Mouse (Mus musculus): ENCODE measurements around the gene Ccdc85c.

Gene Ccdc85c

GRCm38 (mm10) chr12:108294620-108295019 lies 19.4 kb upstream of the Ccdc85c start:
- no peak for DNase-seq

DNA sequence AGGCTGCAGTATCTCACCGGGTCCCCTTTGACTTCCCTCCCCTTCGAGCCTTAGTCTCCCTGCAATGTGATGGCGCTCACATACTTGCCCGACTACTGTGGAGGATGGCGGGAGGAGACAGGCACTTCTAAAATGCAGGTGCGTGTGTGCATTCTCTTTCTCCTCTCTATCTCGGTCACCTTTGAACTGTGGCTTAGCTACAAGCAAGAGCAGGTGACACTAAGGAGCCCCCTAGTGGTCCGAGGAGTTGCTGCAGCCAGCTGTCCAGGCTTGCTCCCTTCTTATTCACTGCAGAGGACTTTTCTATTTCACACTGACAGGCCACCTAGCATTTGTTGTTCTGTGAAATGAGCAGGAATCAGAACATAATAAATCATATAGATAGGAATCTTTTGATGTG lies 17.7 kb upstream of the Ccdc85c start:
- DNase-seq = peak; percentile 65

- no peak for DNase-seq
Measured at GRCm38 (mm10) chr12:108292419-108292818, 17.2 kb upstream of the Ccdc85c start.

GRCm38 (mm10) chr12:108288127-108288880 lies 13.1 kb upstream of the Ccdc85c start:
- DNase-seq = no peak

DNA sequence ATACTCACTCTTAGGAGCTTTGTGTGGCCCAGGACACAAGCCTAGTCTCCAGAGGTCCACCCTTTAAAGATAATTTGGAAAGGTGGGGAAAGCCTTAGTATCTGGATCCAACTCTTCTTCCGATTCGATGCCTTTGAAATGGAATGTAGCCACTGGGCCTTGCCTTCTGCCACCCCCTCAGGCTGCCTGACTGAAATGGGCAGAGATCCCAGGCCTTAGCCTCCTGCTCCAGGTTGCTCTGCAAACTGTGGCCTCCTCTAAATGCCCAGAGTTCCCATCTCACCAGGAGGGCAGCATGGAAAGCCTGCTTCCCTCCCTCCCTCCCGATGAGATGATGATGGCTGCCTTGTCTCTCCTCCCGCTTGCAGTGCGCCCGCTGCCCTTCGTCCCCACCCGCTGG lies 11.8 kb upstream of the Ccdc85c start:
- DNase-seq = no peak

DNA sequence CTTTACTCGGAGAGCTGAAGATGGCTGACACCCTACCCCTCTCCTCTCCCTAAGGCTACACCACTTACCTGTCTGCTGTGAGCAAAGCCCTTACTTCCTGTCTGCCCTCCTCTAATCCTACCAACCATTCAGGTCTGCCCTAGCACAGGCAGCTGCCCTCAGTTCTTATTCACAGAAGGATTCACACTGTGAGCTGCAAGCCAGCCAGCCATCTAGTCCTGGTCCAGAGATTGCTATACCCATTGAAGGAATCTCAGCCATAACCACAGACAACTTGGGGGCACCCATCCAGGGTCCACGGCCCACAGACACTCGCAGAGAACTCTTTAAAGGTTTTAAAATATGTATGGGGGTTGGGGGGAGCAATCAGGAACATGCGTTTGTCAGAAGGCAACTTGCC lies 11.2 kb upstream of the Ccdc85c start:
- no peak for DNase-seq

DNA sequence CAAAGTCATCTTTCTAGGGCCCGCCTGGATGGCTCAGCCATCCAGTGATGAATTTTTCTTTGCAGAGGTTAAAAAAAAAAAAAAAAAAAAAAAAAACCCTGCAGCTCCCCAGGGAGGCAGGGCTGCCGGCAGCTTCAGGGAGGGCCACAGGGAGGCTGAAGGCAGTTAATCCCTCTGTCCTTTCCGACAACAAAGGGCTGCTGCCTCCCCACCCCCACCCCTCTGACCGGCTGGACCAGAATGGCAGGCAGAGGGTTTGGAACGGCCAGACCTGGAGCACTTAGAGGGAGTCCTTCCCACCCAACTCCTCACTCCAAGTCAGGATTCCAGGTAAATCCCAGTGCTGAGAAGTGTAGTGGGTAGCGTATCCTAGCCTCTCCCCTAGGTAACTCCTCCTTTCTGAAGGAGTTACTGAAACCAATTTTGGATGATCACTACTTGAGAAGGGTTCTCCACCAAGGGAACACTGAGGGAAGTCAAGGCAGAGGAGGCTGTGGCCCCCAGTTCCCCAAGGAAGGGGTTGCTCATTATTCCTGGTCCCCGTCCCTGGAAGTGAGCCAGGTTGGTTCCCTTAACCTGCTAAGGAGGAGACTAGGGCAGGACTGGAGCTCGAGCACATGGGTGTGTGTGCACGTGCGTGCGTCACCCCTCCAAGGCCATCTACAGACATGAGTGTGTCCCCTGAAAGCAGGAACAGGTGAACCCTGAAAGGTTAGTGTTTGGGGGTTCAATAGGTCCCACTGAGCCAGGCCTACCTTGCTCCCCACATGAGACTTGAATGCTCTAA lies 10.2 kb upstream of the Ccdc85c start:
- DNase-seq = no peak

- DNase-seq = no peak
Measured at GRCm38 (mm10) chr12:108284455-108285224, 9.4 kb upstream of the Ccdc85c start.

DNA sequence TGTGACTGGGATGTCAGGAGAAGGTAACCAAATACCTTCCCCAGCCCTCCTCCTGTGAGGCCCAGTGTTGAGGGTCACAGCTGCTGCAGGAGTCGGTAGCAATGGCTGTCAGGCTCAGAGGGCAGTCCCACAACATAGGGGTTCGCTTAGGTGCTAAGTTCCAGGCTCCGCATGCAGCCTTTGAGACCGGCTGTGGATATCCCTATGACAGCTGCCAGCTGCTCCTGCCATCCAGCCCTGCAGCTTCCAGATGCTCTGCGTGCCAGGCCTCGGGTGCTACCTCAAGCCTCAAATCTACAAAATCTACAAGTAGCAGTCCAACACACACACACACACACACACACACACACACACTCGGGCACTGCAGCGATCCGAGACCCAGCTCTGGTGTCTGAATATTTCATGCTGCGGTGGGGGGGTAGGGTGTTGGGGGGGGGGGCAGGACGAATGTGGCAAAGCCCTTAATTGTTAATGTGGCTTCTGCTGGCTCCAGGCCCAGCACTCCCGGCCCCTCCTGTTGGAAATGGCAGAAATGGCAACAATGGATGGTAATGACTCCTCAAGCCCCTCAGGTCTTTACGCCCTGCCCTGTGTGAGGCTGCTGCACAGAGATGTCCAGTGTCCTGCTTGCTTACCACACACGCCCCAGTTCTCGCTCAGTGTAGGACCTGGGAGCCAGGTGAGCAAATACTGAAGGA lies 3.1 kb upstream of the Ccdc85c start:
- DNase-seq = no peak

GRCm38 (mm10) chr12:108277341-108277841 lies 2.2 kb upstream of the Ccdc85c start:
- no peak for DNase-seq

DNA sequence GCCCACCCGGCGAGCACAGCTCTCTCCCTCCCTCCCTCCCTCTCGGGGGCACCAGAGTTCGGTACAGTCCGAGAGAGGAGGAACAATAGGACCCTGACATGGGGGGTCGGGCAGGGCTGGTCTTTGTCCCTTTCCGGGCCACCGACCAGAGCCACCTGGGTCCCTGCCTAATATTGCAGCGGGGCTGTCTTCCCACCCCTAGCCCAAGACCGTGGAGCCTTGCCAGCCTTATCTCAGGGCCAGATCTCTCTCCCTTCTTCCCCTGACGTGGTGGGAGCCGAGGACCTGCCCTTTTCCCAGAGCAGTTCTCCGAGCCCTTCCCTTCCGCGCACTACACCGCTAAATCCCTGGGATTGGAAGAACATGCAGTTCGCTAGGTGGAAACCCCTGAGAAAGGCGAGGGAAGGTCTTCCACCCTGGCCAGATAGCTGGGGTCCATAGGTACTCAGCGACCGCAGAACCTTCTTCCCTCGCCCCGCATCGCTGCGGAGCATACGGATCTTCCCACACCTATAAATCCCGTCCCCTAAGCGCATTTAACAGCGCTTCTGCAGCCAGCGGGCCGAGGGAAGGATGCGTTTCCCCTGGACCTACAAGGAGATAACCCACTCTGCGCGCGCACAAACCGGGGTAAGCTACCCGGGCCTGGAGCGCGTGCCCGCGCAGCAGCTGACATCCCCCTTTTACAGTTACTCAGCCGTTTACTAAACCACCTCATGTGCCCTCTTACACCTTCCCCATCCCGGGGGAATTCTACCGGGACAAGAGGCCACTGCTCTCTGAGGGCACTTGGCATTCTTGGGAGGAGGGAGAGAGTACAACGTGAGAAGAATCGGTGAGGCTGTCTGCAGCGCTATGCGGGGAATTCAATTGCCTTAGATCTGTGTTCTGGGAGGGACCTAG lies 946 bp upstream of the Ccdc85c start:
- DNase-seq = no peak

DNA sequence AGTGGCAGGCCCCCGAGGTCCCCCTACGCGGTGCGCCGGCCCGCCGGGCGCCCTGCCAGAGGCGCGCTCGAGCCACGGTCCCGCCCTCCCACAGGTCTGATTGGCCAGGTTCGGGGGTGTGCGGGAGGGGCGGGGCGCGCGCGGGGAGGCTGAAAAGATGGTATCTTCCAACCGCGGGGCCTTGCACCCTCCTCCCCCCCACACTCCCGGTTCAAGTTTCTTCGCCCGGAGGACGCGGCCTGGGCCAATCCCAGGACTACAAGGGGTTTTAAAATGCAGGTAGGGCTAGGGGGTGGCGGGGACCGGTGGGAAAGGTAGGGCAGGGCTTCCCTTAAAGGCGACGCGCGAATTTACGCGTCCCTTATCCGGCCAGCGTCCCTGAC lies 274 bp upstream of the Ccdc85c start:
- peak; percentile 97 for DNase-seq

DNA sequence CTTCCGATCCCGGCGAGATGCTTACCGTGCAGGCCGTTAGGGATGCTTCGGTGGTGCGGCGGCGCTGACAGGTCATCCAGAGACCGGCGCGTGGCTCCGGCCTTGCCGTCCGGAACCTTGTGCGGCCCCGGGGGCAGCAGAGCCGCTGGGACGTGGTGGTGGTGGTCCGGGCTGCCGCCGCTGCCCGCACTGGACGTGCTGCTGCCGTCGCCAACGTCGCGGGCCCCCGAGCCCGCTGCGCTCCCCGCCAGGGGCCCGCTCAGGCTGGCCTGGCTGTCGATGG lies 971 bp downstream of the Ccdc85c start:
- no peak for DNase-seq

GRCm38 (mm10) chr12:108273466-108274312 lies 1.5 kb downstream of the Ccdc85c start:
- DNase-seq = no peak

- DNase-seq = no peak
Measured at GRCm38 (mm10) chr12:108272143-108272635, 3.0 kb downstream of the Ccdc85c start.

DNA sequence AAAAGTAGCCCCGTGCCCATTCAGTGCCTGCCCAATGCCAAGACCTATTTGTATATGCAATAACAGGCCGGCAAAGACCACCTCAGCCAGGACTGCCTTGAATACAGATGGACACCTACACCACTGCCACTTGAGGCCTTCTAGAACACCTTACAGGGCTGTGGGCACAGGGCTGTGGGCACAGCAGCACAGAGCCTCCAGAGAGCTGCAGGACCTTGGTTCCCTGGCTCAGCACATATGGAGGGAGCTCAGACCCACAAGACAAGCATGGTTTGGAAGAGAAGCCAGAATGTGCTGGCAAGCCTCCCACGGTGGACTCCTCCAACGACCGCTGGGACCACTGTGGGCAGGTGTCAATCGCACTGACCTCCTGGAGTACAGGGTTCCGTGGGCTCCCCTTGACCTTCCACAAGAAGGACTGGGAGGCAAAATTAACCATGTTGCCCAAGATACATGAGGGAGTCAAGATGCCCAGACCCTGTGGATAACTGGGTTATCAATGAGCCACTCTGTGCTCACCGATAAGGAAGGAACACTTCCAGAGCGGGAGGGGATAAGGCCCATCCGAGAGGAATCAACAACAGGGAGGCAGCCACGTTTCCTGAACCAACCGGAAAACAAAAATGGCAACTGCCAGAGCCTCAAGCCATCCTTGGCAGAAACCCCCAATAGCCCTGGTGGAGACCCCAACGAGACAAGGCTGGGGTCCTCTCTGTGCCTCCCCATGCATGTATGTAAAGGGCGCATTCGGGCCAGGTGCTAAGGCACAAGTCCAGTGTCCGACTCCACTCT lies 3.7 kb downstream of the Ccdc85c start:
- DNase-seq = no peak

DNA sequence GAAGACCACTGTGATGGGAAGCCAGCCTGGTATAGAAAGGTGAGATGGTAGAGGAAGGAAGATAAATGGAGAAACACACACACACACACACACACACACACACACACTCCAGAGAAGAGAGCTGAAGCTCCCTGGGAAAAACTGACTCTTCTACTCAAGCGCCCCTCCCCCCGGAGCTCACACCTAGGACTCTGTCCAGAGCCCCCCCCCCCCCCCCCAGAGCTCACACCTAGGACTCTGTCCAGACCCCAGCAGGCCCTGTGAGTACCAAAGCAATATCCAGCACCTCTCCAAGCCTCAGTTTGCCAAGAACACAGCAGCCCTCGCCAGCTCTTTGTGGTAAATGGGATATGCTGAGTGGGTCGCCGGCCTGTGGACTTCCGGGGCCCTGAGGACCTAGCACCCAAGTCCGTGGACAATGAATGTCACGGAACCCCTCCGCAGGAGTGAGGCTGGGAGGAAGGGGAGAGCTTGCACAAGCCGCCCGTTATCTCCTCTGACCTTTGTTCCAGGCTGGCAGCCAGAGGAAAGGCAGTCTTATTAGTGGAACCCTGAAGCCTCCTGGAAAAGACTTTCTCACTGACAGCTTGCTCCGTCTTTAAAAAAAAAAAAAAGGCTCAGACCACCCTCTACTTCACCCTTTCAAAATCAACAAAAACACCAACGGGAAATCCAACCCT lies 4.8 kb downstream of the Ccdc85c start:
- no peak for DNase-seq

DNA sequence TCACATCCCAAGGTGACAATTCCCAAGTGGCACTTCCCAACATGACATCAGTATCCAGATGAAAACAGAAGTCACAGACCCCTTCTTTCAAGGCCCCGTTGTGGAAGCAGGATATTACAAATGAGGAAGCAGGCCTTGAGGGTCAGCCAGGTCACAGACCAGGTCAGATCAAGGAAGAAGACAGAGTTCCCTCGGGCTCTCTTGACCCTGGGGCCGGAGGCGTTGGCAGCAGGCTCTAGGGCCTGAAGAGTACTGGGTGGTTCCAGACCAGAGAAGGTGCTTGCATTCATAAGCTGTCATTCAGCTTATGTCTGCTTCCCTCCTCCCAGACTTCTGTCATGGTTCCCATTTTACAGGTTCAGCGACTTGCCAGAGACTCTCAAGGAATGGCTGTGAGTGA lies 5.5 kb downstream of the Ccdc85c start:
- DNase-seq = no peak

DNA sequence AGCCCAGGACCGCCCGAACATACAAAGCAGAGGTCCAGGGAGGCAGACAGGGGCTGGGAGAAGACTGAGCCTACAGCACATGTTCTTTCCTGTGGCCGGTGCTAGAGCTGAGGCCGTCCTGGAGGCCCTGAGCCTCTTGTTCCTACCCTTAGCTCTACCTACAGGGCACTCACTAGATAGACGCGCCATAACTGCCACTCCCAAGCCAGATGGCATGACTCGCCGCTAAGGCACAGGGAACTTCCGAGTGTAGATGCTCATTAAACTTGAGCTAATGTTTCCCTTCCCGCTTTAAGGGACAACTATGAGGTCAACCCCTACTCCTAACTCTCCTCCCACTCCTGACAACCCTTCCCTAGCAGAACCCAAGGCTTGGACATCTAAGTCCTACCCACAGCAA lies 6.3 kb downstream of the Ccdc85c start:
- DNase-seq = no peak
